In the genomic region with DNA sequence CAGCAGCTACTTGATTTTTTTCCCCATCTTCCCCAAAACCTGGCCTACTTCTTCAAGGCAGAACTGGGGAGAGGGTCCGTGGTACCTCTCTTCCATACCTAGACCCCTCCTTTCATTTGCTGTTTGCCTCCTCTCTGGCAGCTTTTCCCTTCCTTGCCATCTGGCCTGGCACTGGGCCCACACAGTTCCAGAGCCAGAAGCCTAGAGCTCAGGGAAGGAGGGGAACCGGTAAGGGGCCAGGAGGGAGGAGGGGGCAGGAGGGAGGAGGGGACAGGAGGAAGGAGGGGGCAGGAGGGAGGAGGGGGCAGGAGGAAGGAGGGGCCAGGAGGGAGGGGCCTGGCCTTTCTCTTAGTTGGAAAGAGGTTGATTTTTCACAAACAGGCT, we compare ENCODE assay signal across 7 mouse cellular contexts. TPM values are rescaled to one million over a fixed set of nuclear protein-coding genes. Genes with fewer than 3 reads are reported as not detected.
DNase-seq lines count a peak whose midpoint lies in the region; ATAC-seq and TF ChIP-seq lines count a peak whose summit lies in the region.

No protein-coding gene starts in this region.

- peak; percentile 34 to 49 for DNase-seq in lung, postnatal 4 days
- no peak for DNase-seq in lung, postnatal 36 days
- peak; percentile 70 to 79 for DNase-seq in layer of hippocampus, adult 2 months (ENCODE audit: low spot score in 2 of 2)

- no peak for TF ChIP-seq POLR2A in bone marrow macrophage, adult 2 months (IDR thresholded peaks at IDR 0.05; ENCODE audit: borderline replicate concordance, low read depth, low read length)

- ATAC-seq in embryonic facial prominence, embryonic 15.5 days (ENCODE audit: insufficient number of reproducible peaks, low FRiP score, low TSS enrichment, low read depth) = peak; percentile 72
- peak; percentile 44; the same call in 1 of the 2 replicates for ATAC-seq in midbrain, embryonic 12.5 days (ENCODE audit: low FRiP score, low read depth)
- ATAC-seq in inflammation-experienced regulatory T-cells, adult 6 months = no peak

- peaks cover 30% of the 10 kb centered on the region for H3K4me1 ChIP-seq in bone marrow macrophage, adult 2 months (ENCODE audit: control insufficient read depth, insufficient read depth, low read length)
- H3K4me1 ChIP-seq in embryonic facial prominence, embryonic 15.5 days = peaks cover 16% of the 10 kb centered on the region
- H3K4me1 ChIP-seq in midbrain, embryonic 12.5 days = peaks cover 13% of the 10 kb centered on the region; the same call in 1 of the 2 replicates

- H3K36me3 ChIP-seq in embryonic facial prominence, embryonic 15.5 days = no peaks in the 10 kb centered on the region
- H3K36me3 ChIP-seq in midbrain, embryonic 12.5 days = no peaks in the 10 kb centered on the region

- no peaks in the 10 kb centered on the region for H3K27me3 ChIP-seq in embryonic facial prominence, embryonic 15.5 days
- no peaks in the 10 kb centered on the region; the same call in 1 of the 2 replicates for H3K27me3 ChIP-seq in midbrain, embryonic 12.5 days

- H3K4me3 ChIP-seq in bone marrow macrophage, adult 2 months (ENCODE audit: insufficient read depth, low read length) = peak overlapping the region; percentile 67
- H3K4me3 ChIP-seq in embryonic facial prominence, embryonic 15.5 days (replicated peaks) = no peak overlapping the region
- H3K4me3 ChIP-seq in layer of hippocampus, adult 2 months = no peak overlapping the region
- H3K4me3 ChIP-seq in midbrain, embryonic 12.5 days = no peak overlapping the region

- no peak overlapping the region for H3K9ac ChIP-seq in embryonic facial prominence, embryonic 15.5 days
- H3K9ac ChIP-seq in midbrain, embryonic 12.5 days (replicated peaks) = no peak overlapping the region

- no peak overlapping the region; the same call in 1 of the 2 replicates for H3K4me2 ChIP-seq in embryonic facial prominence, embryonic 15.5 days (replicated peaks)
- H3K4me2 ChIP-seq in midbrain, embryonic 12.5 days (replicated peaks) = no peak overlapping the region

- peak overlapping the region; percentile 84 for H3K27ac ChIP-seq in bone marrow macrophage, adult 2 months (ENCODE audit: insufficient read depth, low read depth, low read length)
- peak overlapping the region; percentile 78 for H3K27ac ChIP-seq in embryonic facial prominence, embryonic 15.5 days (replicated peaks)
- peak overlapping the region; percentile 75 for H3K27ac ChIP-seq in layer of hippocampus, adult 2 months
- H3K27ac ChIP-seq in midbrain, embryonic 12.5 days (replicated peaks) = peak overlapping the region; percentile 75

- H3K9me3 ChIP-seq in embryonic facial prominence, embryonic 15.5 days (replicated peaks) = no peaks in the 10 kb centered on the region
- no peaks in the 10 kb centered on the region for H3K9me3 ChIP-seq in midbrain, embryonic 12.5 days

- 13% methylated on average over 2 of the region's 2 CpGs for WGBS in embryonic facial prominence, embryonic 15.5 days
- WGBS in midbrain, embryonic 12.5 days = 13% methylated on average over 1 of the region's 2 CpGs

- TF ChIP-seq CTCF in bone marrow macrophage, adult 2 months (IDR thresholded peaks at IDR 0.05; ENCODE audit: low read depth, low read length) = no peak
- TF ChIP-seq CTCF in layer of hippocampus, adult 2 months (conservative IDR thresholded peaks at IDR 0.05) = no peak

RNA-seq across cellular contexts. Expression of gene Lpar5, which starts 4.2 kb away (rescaled TPM):
- 33.2 and 43.3 TPM in 2 replicates for polyA plus RNA-seq in bone marrow macrophage, adult 2 months (2012; ENCODE audit: insufficient read depth, insufficient read length, missing spikeins)
- 3.6 and 5.4 TPM in 2 replicates for polyA plus RNA-seq in embryonic facial prominence, embryonic 15.5 days (2015; fragmentation: Nextera tagmentation; extraction: Ambion mirVana)
- total RNA-seq in layer of hippocampus, adult 2 months (2021) = 1 to 10 TPM in 1 of 2 experiments, under 1 TPM in 1; 0.61 to 1.1 TPM
- 0.16 and 0.26 TPM in 2 replicates for polyA plus RNA-seq in midbrain, embryonic 12.5 days (2016; fragmentation: Nextera tagmentation; extraction: Ambion mirVana)
- polyA plus RNA-seq in inflammation-experienced regulatory T-cells, adult 6 months (2017; shearing (Covaris generic)) = 10 to 100 TPM; 10.4 to 19.3 (median 12.1) TPM

RNA-seq across cellular contexts. Expression of gene Acrbp, which starts 22.4 kb away (rescaled TPM):
- polyA plus RNA-seq in bone marrow macrophage, adult 2 months (2012; ENCODE audit: insufficient read depth, insufficient read length, missing spikeins) = 28.7 and 29.3 TPM in 2 replicates
- polyA plus RNA-seq in embryonic facial prominence, embryonic 15.5 days (2015; fragmentation: Nextera tagmentation; extraction: Ambion mirVana) = 12.5 and 18.4 TPM in 2 replicates
- 10 to 100 TPM; 15.9 to 19.2 TPM for total RNA-seq in layer of hippocampus, adult 2 months (2021)
- 18.0 and 18.9 TPM in 2 replicates for polyA plus RNA-seq in midbrain, embryonic 12.5 days (2016; fragmentation: Nextera tagmentation; extraction: Ambion mirVana)
- 10 to 100 TPM in 2 of 3 experiments, 1 to 10 TPM in 1; 5.6 to 23.2 (median 17.7) TPM for polyA plus RNA-seq in inflammation-experienced regulatory T-cells, adult 6 months (2017; shearing (Covaris generic))

RNA-seq across cellular contexts. Expression of gene Chd4, which starts 23.9 kb away (rescaled TPM):
- 122 and 144 TPM in 2 replicates for polyA plus RNA-seq in bone marrow macrophage, adult 2 months (2012; ENCODE audit: insufficient read depth, insufficient read length, missing spikeins)
- polyA plus RNA-seq in embryonic facial prominence, embryonic 15.5 days (2015; fragmentation: Nextera tagmentation; extraction: Ambion mirVana) = 70.8 and 77.0 TPM in 2 replicates
- 100 to 1,000 TPM; 176 to 185 TPM for total RNA-seq in layer of hippocampus, adult 2 months (2021)
- 127 and 132 TPM in 2 replicates for polyA plus RNA-seq in midbrain, embryonic 12.5 days (2016; fragmentation: Nextera tagmentation; extraction: Ambion mirVana)
- 10 to 100 TPM; 47.0 to 76.3 (median 61.6) TPM for polyA plus RNA-seq in inflammation-experienced regulatory T-cells, adult 6 months (2017; shearing (Covaris generic))

RNA-seq across cellular contexts. Expression of gene Ing4, which starts 32.3 kb away (rescaled TPM):
- 110 and 113 TPM in 2 replicates for polyA plus RNA-seq in bone marrow macrophage, adult 2 months (2012; ENCODE audit: insufficient read depth, insufficient read length, missing spikeins)
- 154 TPM in 2 replicates for polyA plus RNA-seq in embryonic facial prominence, embryonic 15.5 days (2015; fragmentation: Nextera tagmentation; extraction: Ambion mirVana)
- total RNA-seq in layer of hippocampus, adult 2 months (2021) = 10 to 100 TPM; 60.1 to 63.2 TPM
- 163 and 171 TPM in 2 replicates for polyA plus RNA-seq in midbrain, embryonic 12.5 days (2016; fragmentation: Nextera tagmentation; extraction: Ambion mirVana)
- polyA plus RNA-seq in inflammation-experienced regulatory T-cells, adult 6 months (2017; shearing (Covaris generic)) = 10 to 100 TPM; 39.9 to 61.7 (median 46.2) TPM

RNA-seq across cellular contexts. Expression of gene Nop2, which starts 59.8 kb away (rescaled TPM):
- 10.7 and 11.4 TPM in 2 replicates for polyA plus RNA-seq in bone marrow macrophage, adult 2 months (2012; ENCODE audit: insufficient read depth, insufficient read length, missing spikeins)
- 57.5 and 58.3 TPM in 2 replicates for polyA plus RNA-seq in embryonic facial prominence, embryonic 15.5 days (2015; fragmentation: Nextera tagmentation; extraction: Ambion mirVana)
- total RNA-seq in layer of hippocampus, adult 2 months (2021) = 10 to 100 TPM; 30.8 to 31.7 TPM
- 54.1 and 56.4 TPM in 2 replicates for polyA plus RNA-seq in midbrain, embryonic 12.5 days (2016; fragmentation: Nextera tagmentation; extraction: Ambion mirVana)
- polyA plus RNA-seq in inflammation-experienced regulatory T-cells, adult 6 months (2017; shearing (Covaris generic)) = 10 to 100 TPM; 32.7 to 50.7 (median 48.1) TPM
